Mouse (Mus musculus) midbrain, embryonic 12.5 days (tissue): ENCODE data around the gene Tfrc. TPM values are rescaled to one million over a fixed set of nuclear protein-coding genes. Genes with fewer than 3 reads are reported as not detected.
A peak's percentile ranks its signal among the peaks of the same experiment; 100 is the strongest.

ENCODE experiments used
- ATAC-seq: fragments of 200-750 bp; cut with Nextera tagmentation; 2 replicates; pipeline ENCODE4 v1.8.0; 2017; ENCODE audit warnings: low read depth, moderate TSS enrichment, moderate library complexity; ENCODE audit not compliant: low FRiP score
- H3K27ac ChIP-seq: fragments of 300-500 bp; sonication (generic); replicated peaks from 2 replicates; pipeline ENCODE4 v1.5.1; 2016; ENCODE audit warnings: mild to moderate bottlenecking
- H3K27me3 ChIP-seq: fragments of 300-500 bp; sonication (generic); 2 replicates; pipeline ENCODE4 v1.6.1; 2016; ENCODE audit warnings: mild to moderate bottlenecking
- H3K36me3 ChIP-seq: fragments of 300-500 bp; sonication (generic); 2 replicates; pipeline ENCODE4 v1.6.1; 2016
- H3K4me1 ChIP-seq: fragments of 300-500 bp; sonication (generic); 2 replicates; pipeline ENCODE4 v1.6.1; 2016
- H3K4me2 ChIP-seq: fragments of 300-500 bp; sonication (generic); replicated peaks from 2 replicates; pipeline ENCODE4 v1.6.1; 2016; ENCODE audit warnings: mild to moderate bottlenecking, moderate library complexity
- H3K4me3 ChIP-seq: fragments of 300-500 bp; sonication (generic); 2 replicates; pipeline ENCODE4 v1.5.1; 2016; ENCODE audit warnings: mild to moderate bottlenecking
- H3K9ac ChIP-seq: fragments of 300-500 bp; sonication (generic); replicated peaks from 2 replicates; pipeline ENCODE4 v1.6.1; 2016; ENCODE audit warnings: mild to moderate bottlenecking, moderate library complexity
- H3K9me3 ChIP-seq: fragments of 300-500 bp; sonication (generic); 2 replicates; pipeline ENCODE4 v1.6.1; 2016; ENCODE audit warnings: mild to moderate bottlenecking
- WGBS: fragments of 180-500 bp; shearing (Covaris S2); methylation state at CpG from one replicate; pipeline ENCODE4 v1.1.7; 2016; 5-methylcytosine and 5-hydroxymethylcytosine counted together
- polyA plus RNA-seq: library from polyadenylated mRNA; unstranded; fragments of >200 nt; fragmentation: Nextera tagmentation; extraction: Ambion mirVana; gene quantifications from 2 replicates; pipeline ENCODE4 v1.2.1, GENCODE M21; 2016

Gene Tfrc
- 61.0 and 64.1 TPM in 2 replicates for polyA plus RNA-seq

DNA sequence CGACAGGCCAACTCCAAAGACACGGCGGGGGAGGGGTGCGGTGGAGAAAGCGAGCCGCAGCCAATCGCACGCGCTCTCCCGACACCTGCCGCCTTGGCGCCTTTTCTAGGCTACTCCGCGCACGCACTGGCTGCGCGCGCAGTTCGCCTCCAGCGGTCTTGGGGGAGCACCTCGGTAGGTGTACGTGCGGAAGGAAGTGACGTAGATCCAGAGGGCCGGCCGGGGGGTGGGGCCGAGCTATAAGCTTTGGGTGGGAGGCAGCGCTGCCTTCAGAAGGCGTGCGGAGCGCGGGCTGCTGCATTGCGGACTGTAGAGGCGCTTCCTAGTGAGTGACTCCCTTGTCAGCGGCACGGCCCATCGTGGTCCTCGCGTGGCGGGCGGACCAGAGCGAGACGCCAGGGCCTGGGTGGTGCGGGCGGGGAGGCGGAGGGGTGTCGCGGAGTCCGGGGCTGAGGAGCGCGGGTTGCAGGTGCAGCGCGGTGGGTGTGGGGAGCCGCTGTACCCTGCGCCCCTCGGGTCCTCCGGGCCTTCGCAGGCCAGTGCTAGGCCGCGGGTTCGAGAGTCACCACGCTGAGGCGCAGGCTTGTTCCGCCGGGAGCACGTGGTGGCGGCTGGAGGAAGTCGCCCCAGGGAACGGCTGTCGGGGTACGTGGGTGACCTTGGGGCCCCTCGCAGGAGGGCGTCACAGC lies at the start of gene Tfrc:
TSS of gene Tfrc (plus strand) at position 209 of the 689 bp plus-strand sequence.
- ATAC-seq, result peak; percentile 98
- under 1% methylated on average over 73 of the region's 73 CpGs for WGBS

DNA sequence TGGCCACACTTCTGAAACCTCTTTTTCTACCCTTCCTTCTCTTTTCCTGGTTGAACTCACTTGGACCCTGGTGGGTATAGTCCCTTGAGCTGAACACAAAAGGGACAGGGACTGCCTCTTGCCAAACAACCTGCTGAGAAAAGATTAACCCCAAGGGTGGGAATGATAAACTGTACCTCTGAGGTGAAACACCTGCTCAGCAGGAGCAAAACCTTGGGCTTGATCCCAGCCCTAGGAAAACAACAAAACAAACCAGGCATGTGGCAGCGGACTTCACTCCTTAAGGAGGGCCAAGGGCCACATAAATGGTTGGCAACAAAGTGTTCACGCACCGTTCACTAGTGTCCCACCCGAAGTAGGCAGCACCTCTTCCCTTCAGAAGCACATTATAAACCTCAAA lies 49.2 kb upstream of the Tfrc start:
- no peak for ATAC-seq
- H3K4me3 ChIP-seq, result no peak overlapping the region
- H3K36me3 ChIP-seq, result no peaks in the 10 kb centered on the region
- no peaks in the 10 kb centered on the region for H3K9me3 ChIP-seq
- no peaks in the 10 kb centered on the region for H3K27me3 ChIP-seq
- 61% methylated on average over 4 of the region's 4 CpGs for WGBS
- H3K27ac ChIP-seq, result no peak overlapping the region
- H3K4me2 ChIP-seq, result no peak overlapping the region
- no peaks in the 10 kb centered on the region for H3K4me1 ChIP-seq
- no peak overlapping the region for H3K9ac ChIP-seq

More for the DNA sequence above, at the start of gene Tfrc:
- Histone ChIP-seq H3K4me3 (peak within 1 kb of the TSS; percentile 81), H3K27me3 (peaks cover 18% of the 10 kb centered on the region), H3K36me3 (no peaks in the 10 kb centered on the region), H3K4me2 (peak within 1 kb of the TSS; percentile 66), H3K9ac (peak within 1 kb of the TSS; percentile 87), H3K9me3 (no peaks in the 10 kb centered on the region), H3K27ac (peak within 1 kb of the TSS; percentile 94), H3K4me1 (peaks cover 15% of the 10 kb centered on the region)

DNA sequence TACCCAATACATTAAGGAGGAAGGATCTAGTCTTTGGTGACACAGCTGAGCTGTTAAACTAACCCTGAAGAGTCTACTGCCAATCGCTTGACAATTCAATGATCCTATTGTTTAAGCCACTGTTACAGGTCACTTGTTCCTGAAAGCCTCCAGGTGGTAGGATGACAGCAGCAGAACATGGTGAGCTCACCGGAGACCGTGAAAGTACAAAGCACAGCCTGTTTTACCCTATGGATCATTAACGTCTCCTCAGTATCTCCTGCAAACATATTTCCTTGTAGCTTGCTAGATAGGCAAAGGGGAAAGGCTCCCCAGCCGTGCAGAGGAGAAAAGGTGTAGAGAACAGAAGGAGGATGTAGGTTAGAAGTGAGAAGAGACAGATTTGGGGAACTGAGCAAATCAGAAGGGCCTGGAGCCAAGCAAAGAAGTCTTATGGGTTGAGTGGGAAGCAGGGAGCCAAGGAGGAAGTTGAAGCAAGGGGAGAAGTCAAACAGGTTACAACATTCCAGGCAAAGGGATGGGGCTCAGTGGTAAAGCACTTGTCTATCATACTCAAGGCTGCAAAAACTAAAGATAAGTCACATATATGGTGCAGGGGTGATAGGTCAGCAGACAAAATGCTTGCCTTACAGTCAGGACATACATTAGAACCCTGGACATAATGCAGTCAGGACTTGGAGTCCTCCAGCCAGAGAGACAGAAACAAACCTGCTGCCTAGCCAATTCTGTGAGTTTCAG lies 45.5 kb upstream of the Tfrc start:
- H3K27me3 ChIP-seq, result no peaks in the 10 kb centered on the region
- no peaks in the 10 kb centered on the region for H3K36me3 ChIP-seq
- H3K9me3 ChIP-seq, result no peaks in the 10 kb centered on the region
- no peak overlapping the region for H3K4me3 ChIP-seq
- ATAC-seq, result no peak
- H3K9ac ChIP-seq, result no peak overlapping the region
- H3K4me2 ChIP-seq, result no peak overlapping the region
- WGBS, result 87% methylated on average over 5 of the region's 5 CpGs
- no peak overlapping the region for H3K27ac ChIP-seq
- H3K4me1 ChIP-seq, result no peaks in the 10 kb centered on the region

DNA sequence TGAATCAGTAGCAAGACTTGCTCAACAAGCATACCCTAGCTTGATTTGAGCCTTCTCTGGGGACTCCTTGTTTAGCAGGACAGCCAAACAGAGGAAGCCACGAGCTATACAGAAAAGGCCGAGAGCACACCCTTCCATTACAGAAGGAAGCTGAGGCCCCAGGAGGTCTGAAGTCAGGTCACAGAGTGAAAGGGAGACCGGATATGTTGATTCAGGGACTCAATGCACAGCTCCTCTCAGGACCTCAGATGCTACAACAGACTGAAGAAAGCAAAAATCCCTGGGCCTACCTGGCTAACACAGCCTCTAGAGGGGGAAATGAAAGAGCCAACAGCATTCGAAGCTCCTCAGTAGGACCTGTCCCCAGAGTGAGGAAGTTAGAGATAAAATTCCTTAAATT lies 41.4 kb upstream of the Tfrc start:
- no peak for ATAC-seq
- H3K4me1 ChIP-seq, result no peaks in the 10 kb centered on the region
- H3K4me2 ChIP-seq, result no peak overlapping the region
- H3K9me3 ChIP-seq, result no peaks in the 10 kb centered on the region
- no peak overlapping the region for H3K4me3 ChIP-seq
- H3K27me3 ChIP-seq, result no peaks in the 10 kb centered on the region
- H3K36me3 ChIP-seq, result no peaks in the 10 kb centered on the region
- no peak overlapping the region for H3K9ac ChIP-seq
- no peak overlapping the region for H3K27ac ChIP-seq
- 79% methylated on average over 4 of the region's 4 CpGs for WGBS

DNA sequence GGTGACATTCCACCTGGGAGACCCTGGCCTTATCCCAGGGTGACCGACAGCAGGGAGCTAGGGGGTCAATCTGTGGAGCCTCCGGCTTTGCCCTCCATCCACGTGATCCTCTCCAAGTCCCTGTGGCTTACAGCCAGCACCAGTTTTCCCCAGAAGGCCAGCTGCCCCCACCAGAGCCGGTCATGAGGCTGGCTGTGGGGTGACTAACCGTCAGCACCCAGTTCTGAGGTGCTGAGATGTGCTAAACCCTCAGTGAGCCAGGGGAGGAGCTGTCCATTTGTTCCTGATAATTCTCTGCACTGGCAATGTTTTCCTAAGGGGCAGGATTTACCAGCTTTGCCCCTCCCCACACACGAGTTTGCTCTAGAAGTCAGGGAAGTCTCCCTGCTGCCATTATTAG lies 40.3 kb upstream of the Tfrc start:
- ATAC-seq, result no peak
- WGBS, result 67% methylated on average over 6 of the region's 6 CpGs

DNA sequence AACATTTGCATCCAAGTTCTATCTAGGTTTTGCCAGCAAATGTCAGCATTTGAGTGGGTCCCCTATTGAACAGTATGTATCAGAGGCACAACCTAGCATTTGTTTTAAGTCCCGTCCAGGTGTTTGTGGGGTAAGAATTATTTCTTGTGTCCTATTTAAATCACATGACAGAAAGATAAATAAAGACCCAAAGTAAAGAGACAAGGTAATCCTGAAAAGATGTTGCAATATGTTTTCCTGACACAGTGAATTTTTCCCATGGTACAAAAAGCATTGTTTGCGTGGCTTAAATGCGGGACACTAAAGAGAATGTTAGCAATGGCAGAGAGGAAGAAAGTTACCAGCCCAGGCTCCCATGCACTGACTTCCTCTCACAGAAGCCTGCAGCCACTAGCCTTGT lies 38.7 kb upstream of the Tfrc start:
- Histone ChIP-seq H3K27ac (no peak overlapping the region), H3K4me2 (no peak overlapping the region), H3K36me3 (no peaks in the 10 kb centered on the region), H3K9ac (no peak overlapping the region), H3K27me3 (no peaks in the 10 kb centered on the region), H3K4me3 (no peak overlapping the region), H3K9me3 (no peaks in the 10 kb centered on the region), H3K4me1 (no peaks in the 10 kb centered on the region)
- ATAC-seq, result no peak
- 91% methylated on average over 3 of the region's 3 CpGs for WGBS

More for the DNA sequence above, 40.3 kb upstream of the Tfrc start:
- no peaks in the 10 kb centered on the region for H3K27me3 ChIP-seq
- H3K4me3 ChIP-seq, result no peak overlapping the region
- no peak overlapping the region for H3K4me2 ChIP-seq
- H3K9me3 ChIP-seq, result no peaks in the 10 kb centered on the region
- no peak overlapping the region for H3K9ac ChIP-seq
- H3K4me1 ChIP-seq, result no peaks in the 10 kb centered on the region
- H3K27ac ChIP-seq, result no peak overlapping the region
- H3K36me3 ChIP-seq, result no peaks in the 10 kb centered on the region

DNA sequence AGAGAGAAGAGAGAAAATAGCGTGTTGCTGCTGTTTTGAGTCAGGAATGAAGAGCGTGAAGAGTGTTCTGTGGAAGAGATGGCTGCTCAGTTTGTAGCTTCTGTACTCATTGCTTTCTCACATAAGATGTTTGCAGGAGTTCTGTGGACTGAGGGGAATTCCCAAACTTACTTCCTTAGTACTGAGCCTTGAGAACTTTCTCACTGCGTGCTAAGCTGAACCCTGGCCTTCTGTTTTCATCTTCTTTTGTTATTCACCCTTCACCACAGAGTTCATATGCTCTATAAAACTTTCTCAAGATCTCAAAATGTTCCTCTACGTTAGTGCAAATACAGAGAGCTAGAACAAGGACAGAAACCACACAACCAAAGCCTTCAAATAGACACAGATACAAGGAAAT lies 36.2 kb upstream of the Tfrc start:
- ATAC-seq, result no peak

DNA sequence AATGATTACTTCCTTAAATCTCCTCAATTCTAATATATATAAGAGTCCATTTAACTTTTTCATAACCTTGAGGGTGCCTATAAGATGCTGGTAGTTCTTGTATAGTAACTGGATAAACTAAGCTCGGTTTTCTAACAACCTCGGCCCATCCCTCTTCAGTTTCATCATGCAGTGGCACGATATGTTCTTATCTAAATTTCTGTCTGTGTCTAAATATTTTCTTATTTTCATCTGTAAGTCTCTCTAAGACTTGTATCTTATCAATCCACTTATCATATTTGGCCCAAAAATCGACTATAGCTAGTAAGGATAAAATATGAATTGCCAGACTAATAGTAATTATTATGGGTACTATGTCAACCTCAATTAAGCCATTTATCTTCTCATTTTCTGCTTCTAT lies 22.2 kb upstream of the Tfrc start:
- H3K9ac ChIP-seq, result no peak overlapping the region
- H3K4me1 ChIP-seq, result no peaks in the 10 kb centered on the region
- ATAC-seq, result no peak
- H3K27me3 ChIP-seq, result no peaks in the 10 kb centered on the region
- H3K4me2 ChIP-seq, result no peak overlapping the region
- H3K27ac ChIP-seq, result no peak overlapping the region
- H3K4me3 ChIP-seq, result no peak overlapping the region
- no peaks in the 10 kb centered on the region for H3K9me3 ChIP-seq
- 90% methylated on average over 4 of the region's 4 CpGs for WGBS
- H3K36me3 ChIP-seq, result no peaks in the 10 kb centered on the region

More for the DNA sequence above, 36.2 kb upstream of the Tfrc start:
- Histone ChIP-seq H3K4me1 (no peaks in the 10 kb centered on the region), H3K4me3 (no peak overlapping the region), H3K4me2 (no peak overlapping the region), H3K9ac (no peak overlapping the region), H3K36me3 (no peaks in the 10 kb centered on the region), H3K27me3 (no peaks in the 10 kb centered on the region), H3K9me3 (no peaks in the 10 kb centered on the region), H3K27ac (no peak overlapping the region)
- WGBS, result 86% methylated on average over 4 of the region's 4 CpGs

DNA sequence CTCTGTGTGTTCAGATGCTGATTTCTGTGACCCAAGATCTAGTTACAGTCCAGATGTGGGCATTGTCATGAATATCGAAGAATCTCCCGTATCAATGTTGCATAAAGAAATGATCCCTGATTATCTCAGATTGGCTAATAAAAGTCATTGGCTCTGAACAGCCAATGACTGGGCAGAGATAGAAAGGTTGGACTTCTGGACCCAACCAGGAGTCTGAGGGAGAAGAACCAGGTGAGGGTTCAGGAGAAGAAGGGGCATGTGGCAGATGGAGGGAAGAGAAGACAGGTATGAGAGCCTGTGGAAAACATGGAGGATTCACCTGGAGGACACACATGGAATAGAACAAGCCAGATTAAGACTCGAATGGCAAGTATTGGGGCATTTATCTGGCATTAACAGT lies 20.2 kb upstream of the Tfrc start:
- H3K4me1 ChIP-seq, result no peaks in the 10 kb centered on the region
- 89% methylated on average over 3 of the region's 3 CpGs for WGBS
- no peaks in the 10 kb centered on the region for H3K27me3 ChIP-seq
- H3K4me2 ChIP-seq, result no peak overlapping the region
- no peak overlapping the region for H3K4me3 ChIP-seq
- H3K9me3 ChIP-seq, result no peaks in the 10 kb centered on the region
- no peak for ATAC-seq
- no peak overlapping the region for H3K27ac ChIP-seq
- no peaks in the 10 kb centered on the region for H3K36me3 ChIP-seq
- H3K9ac ChIP-seq, result no peak overlapping the region

DNA sequence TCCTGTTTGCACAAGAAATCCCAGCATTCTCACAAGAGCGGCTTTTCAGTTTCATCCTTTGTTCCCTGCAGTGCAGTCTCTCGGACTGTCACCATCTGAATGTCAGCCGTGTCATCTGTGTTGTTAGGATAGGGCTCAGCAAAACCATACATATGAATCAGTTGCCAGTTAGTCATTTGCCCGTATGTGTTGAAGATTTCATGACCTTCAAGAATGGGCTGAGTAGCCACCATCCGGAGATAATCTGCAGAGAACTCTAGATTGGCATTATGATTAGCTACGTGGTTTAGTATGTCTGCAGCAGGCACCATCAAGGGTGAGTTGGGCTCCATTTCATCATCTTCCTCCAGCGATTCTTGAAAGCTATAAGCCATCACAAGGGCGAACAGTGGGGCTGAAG lies 17.2 kb upstream of the Tfrc start:
- 72% methylated on average over 8 of the region's 8 CpGs for WGBS

DNA sequence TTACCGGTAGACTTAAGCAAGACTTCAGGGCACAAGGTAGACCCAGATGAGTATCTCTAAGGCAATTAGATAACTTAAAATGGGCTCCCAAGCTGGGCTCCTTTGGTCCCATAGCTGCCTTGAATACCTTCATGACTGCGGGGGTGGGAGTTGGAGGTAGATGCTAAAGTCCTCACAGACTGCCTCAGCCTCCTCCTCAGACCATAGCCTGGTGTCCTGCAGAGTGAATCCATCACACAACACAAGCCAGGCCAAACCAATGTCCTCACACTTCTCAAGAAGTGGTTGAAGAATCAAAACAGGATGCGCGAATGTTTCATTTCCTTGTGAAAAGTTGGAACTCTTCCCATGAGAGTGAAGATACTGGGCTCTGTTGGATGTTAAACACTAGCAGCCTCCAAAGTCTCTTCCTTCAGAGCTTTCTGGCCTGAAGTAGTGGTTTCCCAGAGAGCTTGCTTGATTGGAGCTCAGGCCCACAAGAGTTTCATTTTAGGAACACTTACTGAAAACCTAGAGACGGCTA lies 15.4 kb upstream of the Tfrc start:
- Histone ChIP-seq H3K27ac (no peak overlapping the region), H3K4me1 (no peaks in the 10 kb centered on the region), H3K36me3 (no peaks in the 10 kb centered on the region), H3K27me3 (no peaks in the 10 kb centered on the region), H3K4me3 (no peak overlapping the region), H3K9me3 (no peaks in the 10 kb centered on the region), H3K4me2 (no peak overlapping the region), H3K9ac (no peak overlapping the region)
- no peak for ATAC-seq
- 96% methylated on average over 5 of the region's 5 CpGs for WGBS

More for the DNA sequence above, 17.2 kb upstream of the Tfrc start:
- H3K4me3 ChIP-seq, result no peak overlapping the region
- no peaks in the 10 kb centered on the region for H3K27me3 ChIP-seq
- no peaks in the 10 kb centered on the region for H3K9me3 ChIP-seq
- no peaks in the 10 kb centered on the region for H3K36me3 ChIP-seq
- no peaks in the 10 kb centered on the region for H3K4me1 ChIP-seq
- no peak for ATAC-seq
- H3K4me2 ChIP-seq, result no peak overlapping the region
- H3K9ac ChIP-seq, result no peak overlapping the region
- no peak overlapping the region for H3K27ac ChIP-seq

DNA sequence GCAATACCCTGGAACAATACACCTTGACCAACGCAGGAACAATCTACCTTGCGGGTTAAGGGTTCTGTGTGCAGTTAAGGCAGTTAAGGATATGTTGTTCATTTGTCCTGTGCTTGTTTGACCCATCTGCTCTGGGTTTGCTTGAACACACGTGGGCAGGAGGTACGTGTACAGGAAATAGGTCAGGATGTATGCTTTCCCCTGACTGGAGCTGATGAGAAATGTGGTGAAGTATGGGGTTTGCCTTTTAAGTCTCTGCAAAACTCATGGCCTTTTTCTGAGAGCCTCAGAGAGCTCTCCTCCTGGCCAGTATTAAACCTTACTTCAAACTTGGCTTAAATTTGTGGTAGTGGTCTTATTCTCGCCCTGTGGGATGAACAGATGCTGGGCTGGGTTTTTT lies 14.8 kb upstream of the Tfrc start:
- ATAC-seq, result no peak
- Histone ChIP-seq H3K4me1 (no peaks in the 10 kb centered on the region), H3K27me3 (no peaks in the 10 kb centered on the region), H3K36me3 (no peaks in the 10 kb centered on the region), H3K4me2 (no peak overlapping the region), H3K9ac (no peak overlapping the region), H3K9me3 (no peaks in the 10 kb centered on the region), H3K4me3 (no peak overlapping the region), H3K27ac (no peak overlapping the region)
- WGBS, result 86% methylated on average over 5 of the region's 5 CpGs
